Mouse (Mus musculus) heart, postnatal 0 days (tissue): ENCODE measurements around the gene Crhr1. TPM values are rescaled to one million over a fixed set of nuclear protein-coding genes. Genes with fewer than 3 reads are reported as not detected.

ENCODE experiments used
- ATAC-seq: fragments of 200-750 bp; cut with Nextera tagmentation; 2 replicates; pipeline ENCODE4 v1.8.0; 2017; ENCODE audit warnings: low read depth, moderate number of reproducible peaks, moderate library complexity; ENCODE audit not compliant: insufficient read depth
- DNase-seq: peaks from one replicate; pipeline ENCODE4 v3.0.0-alpha.2; 2016; ENCODE audit warnings: low spot score
- H3K27ac ChIP-seq: fragments of 300-500 bp; sonication (generic); 2 replicates; pipeline ENCODE4 v1.5.1; 2014; ENCODE audit warnings: low read depth, mild to moderate bottlenecking
- H3K27me3 ChIP-seq: fragments of 300-500 bp; sonication (generic); 2 replicates; pipeline ENCODE4 v1.6.1; 2014; ENCODE audit warnings: low read length, mixed read lengths; ENCODE audit not compliant: control insufficient read depth, insufficient read depth
- H3K36me3 ChIP-seq: fragments of 300-500 bp; sonication (generic); replicated peaks from 2 replicates; pipeline ENCODE4 v1.6.1; 2014; ENCODE audit warnings: low read length, mixed read lengths; ENCODE audit not compliant: control insufficient read depth, insufficient read depth
- H3K4me1 ChIP-seq: fragments of 300-500 bp; sonication (generic); 2 replicates; pipeline ENCODE4 v1.6.1; 2014; ENCODE audit warnings: antibody characterized with exemption; ENCODE audit not compliant: control insufficient read depth, insufficient read depth
- H3K4me2 ChIP-seq: fragments of 300-500 bp; sonication (generic); 2 replicates; pipeline ENCODE4 v1.6.1; 2014; ENCODE audit warnings: low read depth, mild to moderate bottlenecking, low read length, moderate library complexity
- H3K4me3 ChIP-seq: fragments of 300-500 bp; sonication (generic); 2 replicates; pipeline ENCODE4 v1.5.1; 2014; ENCODE audit warnings: low read depth, low read length
- H3K9ac ChIP-seq: fragments of 300-500 bp; sonication (generic); replicated peaks from 2 replicates; pipeline ENCODE4 v1.6.1; 2014; ENCODE audit warnings: low read depth, low read length, mixed read lengths
- H3K9me3 ChIP-seq: fragments of 300-500 bp; sonication (generic); replicated peaks from 2 replicates; pipeline ENCODE4 v1.6.1; 2016; ENCODE audit warnings: low read length; ENCODE audit not compliant: control insufficient read depth
- CTCF ChIP-seq: IDR thresholded peaks from 2 replicates; pipeline ENCODE4 v1.5.1; 2016; ENCODE audit warnings: antibody characterized with exemption, control low read depth, low read depth
- EP300 ChIP-seq: IDR thresholded peaks from 2 replicates; pipeline ENCODE4 v1.6.1; 2016; ENCODE audit warnings: antibody characterized with exemption, low read depth
- WGBS: fragments of 180-500 bp; shearing (Covaris S2); extraction: QIAGEN DNeasy Blood & Tissue Kit; methylation state at CpG from one replicate; pipeline ENCODE4 v1.1.7; 2014; 5-methylcytosine and 5-hydroxymethylcytosine counted together
- polyA plus RNA-seq: library from polyadenylated mRNA; unstranded; fragments of >200 nt; fragmentation: Nextera tagmentation; extraction: Ambion mirVana; gene quantifications from 2 replicates; pipeline ENCODE4 v1.2.1, GENCODE M21; 2015
- total RNA-seq: library from RNA; depleted of rRNA; stranded (reverse); fragments of >200 nt; gene quantifications from 2 replicates; pipeline ENCODE4 v1.2.3, GENCODE M21; 2014; ENCODE audit warnings: low replicate concordance

The Crhr1 gene
- total and polyA plus RNA-seq, 2 experiments from 2014 or later = not detected

GRCm38 (mm10) chr11:104095151-104095550 lies 37.5 kb upstream of the Crhr1 start:
- H3K4me2 ChIP-seq = no peak overlapping the region

GRCm38 (mm10) chr11:104096536-104096935 lies 36.1 kb upstream of the Crhr1 start:
- H3K9ac ChIP-seq = no peak overlapping the region
- ATAC-seq (no peak), DNase-seq (no peak)
- TF ChIP-seq EP300 = no peak
- TF ChIP-seq CTCF = no peak
- H3K9me3 ChIP-seq = no peaks in the 10 kb centered on the region
- no peak overlapping the region for H3K4me3 ChIP-seq
- no peak overlapping the region for H3K4me2 ChIP-seq
- no peaks in the 10 kb centered on the region for H3K27me3 ChIP-seq
- H3K27ac ChIP-seq = no peak overlapping the region
- H3K36me3 ChIP-seq = no peaks in the 10 kb centered on the region
- no peaks in the 10 kb centered on the region for H3K4me1 ChIP-seq
- WGBS = 77% methylated on average over 7 of the region's 7 CpGs

More at GRCm38 (mm10) chr11:104095151-104095550, 37.5 kb upstream of the Crhr1 start:
- Histone ChIP-seq H3K36me3 (no peaks in the 10 kb centered on the region), H3K9ac (no peak overlapping the region), H3K4me3 (no peak overlapping the region), H3K27ac (no peak overlapping the region), H3K27me3 (no peaks in the 10 kb centered on the region), H3K9me3 (no peaks in the 10 kb centered on the region), H3K4me1 (no peaks in the 10 kb centered on the region)
- DNase-seq (no peak), ATAC-seq (no peak)
- 70% methylated on average over 3 of the region's 3 CpGs for WGBS
- TF ChIP-seq EP300 (no peak), CTCF (no peak)

GRCm38 (mm10) chr11:104099542-104099941 lies 33.1 kb upstream of the Crhr1 start:
- H3K9ac ChIP-seq = no peak overlapping the region
- H3K27ac ChIP-seq = no peak overlapping the region
- H3K4me3 ChIP-seq = no peak overlapping the region
- H3K4me1 ChIP-seq = no peaks in the 10 kb centered on the region
- ATAC-seq (no peak), DNase-seq (no peak)
- H3K36me3 ChIP-seq = no peaks in the 10 kb centered on the region
- H3K4me2 ChIP-seq = no peak overlapping the region
- no peak for TF ChIP-seq CTCF
- TF ChIP-seq EP300 = no peak
- WGBS = 12% methylated on average over 7 of the region's 7 CpGs
- H3K9me3 ChIP-seq = no peaks in the 10 kb centered on the region
- H3K27me3 ChIP-seq = no peaks in the 10 kb centered on the region

- Histone ChIP-seq H3K4me3 (no peak overlapping the region), H3K36me3 (no peaks in the 10 kb centered on the region), H3K27ac (no peak overlapping the region), H3K4me2 (no peak overlapping the region), H3K9ac (no peak overlapping the region), H3K4me1 (no peaks in the 10 kb centered on the region), H3K27me3 (no peaks in the 10 kb centered on the region), H3K9me3 (no peaks in the 10 kb centered on the region)
- TF ChIP-seq CTCF (no peak), EP300 (no peak)
- 33% methylated on average over 8 of the region's 8 CpGs for WGBS
- DNase-seq (no peak), ATAC-seq (no peak)
Measured at GRCm38 (mm10) chr11:104102641-104103040, 30.0 kb upstream of the Crhr1 start.

GRCm38 (mm10) chr11:104106329-104106728 lies 26.3 kb upstream of the Crhr1 start:
- Histone ChIP-seq H3K4me2 (no peak overlapping the region), H3K4me1 (no peaks in the 10 kb centered on the region), H3K9ac (no peak overlapping the region), H3K27ac (no peak overlapping the region), H3K27me3 (no peaks in the 10 kb centered on the region), H3K9me3 (no peaks in the 10 kb centered on the region), H3K36me3 (no peaks in the 10 kb centered on the region), H3K4me3 (no peak overlapping the region)
- 57% methylated on average over 5 of the region's 5 CpGs for WGBS
- TF ChIP-seq EP300 (no peak), CTCF (no peak)
- ATAC-seq (no peak), DNase-seq (no peak)

GRCm38 (mm10) chr11:104106969-104107368 lies 25.7 kb upstream of the Crhr1 start:
- ATAC-seq (no peak), DNase-seq (no peak)
- Histone ChIP-seq H3K36me3 (no peaks in the 10 kb centered on the region), H3K27me3 (no peaks in the 10 kb centered on the region), H3K4me2 (no peak overlapping the region), H3K4me1 (no peaks in the 10 kb centered on the region), H3K4me3 (no peak overlapping the region), H3K27ac (no peak overlapping the region), H3K9ac (no peak overlapping the region), H3K9me3 (no peaks in the 10 kb centered on the region)
- TF ChIP-seq EP300 = no peak
- no peak for TF ChIP-seq CTCF
- 68% methylated on average over 2 of the region's 2 CpGs for WGBS
